Mouse (Mus musculus): ENCODE data around the gene Suco. TPM values are rescaled to one million over a fixed set of nuclear protein-coding genes. Genes with fewer than 3 reads are reported as not detected.
A peak's percentile ranks its signal among the peaks of the same experiment; 100 is the strongest.

The Suco gene
- total and polyA plus RNA-seq, 3 experiments: 1.5 to 48.0 (median 38.8) TPM

DNA sequence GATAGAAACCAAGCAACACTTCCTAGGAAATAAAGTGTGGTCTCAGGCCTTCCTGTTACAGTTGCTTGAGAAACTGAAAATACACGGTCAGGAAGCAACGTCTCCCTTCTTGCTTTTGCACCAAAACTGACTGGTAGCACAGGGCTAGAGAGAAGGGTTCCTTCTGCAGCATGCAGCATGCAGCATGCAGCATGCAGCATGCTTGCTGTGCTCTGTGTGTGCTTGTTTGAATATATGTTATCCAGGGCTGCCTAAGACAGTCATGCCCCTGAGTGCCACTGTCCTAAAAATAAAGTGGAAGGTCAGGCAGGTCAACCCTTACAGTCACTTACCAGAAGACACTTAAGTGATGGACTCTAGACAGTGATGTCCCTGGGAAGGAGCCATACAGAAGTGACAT lies 17.6 kb upstream of the Suco start:
- DNase-seq: no peak

DNA sequence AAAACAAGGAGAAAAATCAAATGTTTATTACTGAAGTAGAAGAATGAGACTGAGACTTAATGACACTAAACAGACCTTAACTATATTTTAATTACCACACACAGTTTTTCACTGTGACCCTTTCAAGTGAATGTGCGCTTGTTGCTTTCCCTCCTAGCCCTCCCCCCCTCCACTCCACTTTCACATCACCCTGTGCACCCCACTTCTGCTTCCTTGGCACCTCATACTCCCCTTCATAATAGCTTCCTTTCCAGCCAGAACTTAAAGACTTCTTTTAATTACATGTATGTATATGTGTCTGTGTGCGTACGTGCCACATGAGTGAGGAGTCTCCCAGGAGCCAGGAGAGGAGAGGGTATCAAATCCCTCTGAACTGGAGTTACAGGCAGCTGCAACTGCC lies 12.3 kb upstream of the Suco start:
- DNase-seq: no peak

DNA sequence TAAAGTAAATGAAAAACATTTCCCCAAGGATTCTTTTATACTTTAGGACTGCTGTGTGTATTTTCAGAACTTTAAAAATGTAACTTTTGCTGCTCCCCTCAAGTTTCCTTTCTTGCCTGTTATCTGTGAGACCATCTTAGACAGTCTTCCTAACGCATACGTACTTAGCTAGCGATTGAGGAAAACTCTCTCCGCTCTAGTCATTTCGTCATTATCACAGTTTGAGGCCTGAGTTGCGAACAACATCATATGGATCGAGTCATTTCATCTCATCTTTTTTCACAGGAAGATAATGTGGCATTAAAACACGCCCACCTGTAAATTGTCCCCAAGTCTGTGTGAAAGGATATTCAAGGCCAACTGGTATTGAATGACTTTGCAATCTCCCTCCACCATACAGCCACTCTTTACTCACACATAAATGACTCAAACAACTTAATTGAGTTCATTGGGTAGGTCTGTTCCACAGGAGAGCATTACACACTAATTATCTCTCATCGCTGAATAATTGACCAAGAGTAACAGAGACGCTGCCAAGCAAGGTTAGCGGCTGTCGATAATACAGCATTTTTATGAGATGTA lies 11.3 kb upstream of the Suco start:
- no peak for DNase-seq

GRCm38 (mm10) chr1:161885762-161886161 lies 9.3 kb upstream of the Suco start:
- DNase-seq: no peak

DNA sequence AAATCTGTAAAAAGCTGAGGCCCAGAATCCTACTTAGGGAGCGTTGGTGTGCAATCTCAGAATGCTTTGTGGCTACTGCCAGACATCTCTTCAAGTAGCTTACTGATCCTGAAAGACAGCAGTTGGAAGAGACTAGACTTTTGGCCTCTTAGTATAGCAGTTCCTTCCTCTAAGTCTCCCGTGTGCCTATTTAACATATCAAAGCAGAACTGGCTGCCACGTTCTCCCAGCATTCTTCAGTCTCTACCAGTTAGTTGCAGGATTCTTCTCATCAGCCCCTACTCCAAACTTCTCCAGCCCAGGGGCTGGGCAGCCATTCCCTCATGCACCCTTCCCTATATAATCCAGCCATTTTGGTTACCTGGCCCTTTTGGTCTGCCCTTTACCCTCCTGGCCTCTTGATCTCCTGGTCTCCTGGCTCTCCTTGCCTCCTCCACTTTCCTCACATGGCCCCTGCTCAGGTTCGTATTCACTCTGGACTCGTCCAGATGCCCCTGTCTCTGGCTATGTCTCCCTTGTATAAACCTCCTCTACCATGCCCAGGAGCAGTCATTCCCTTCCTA lies 1.2 kb upstream of the Suco start:
- DNase-seq: peak; percentile 3

- DNase-seq: no peak
These were observed 553 bp downstream of the Suco start for GRCm38 (mm10) chr1:161875706-161876552.

- no peak for DNase-seq
These were observed 7.1 kb downstream of the Suco start for GRCm38 (mm10) chr1:161869422-161869821.

GRCm38 (mm10) chr1:161868413-161868812 lies 8.1 kb downstream of the Suco start:
- DNase-seq: peak; percentile 14

GRCm38 (mm10) chr1:161863742-161864141 lies 12.7 kb downstream of the Suco start:
- no peak for DNase-seq

GRCm38 (mm10) chr1:161859248-161859647 lies 17.2 kb downstream of the Suco start:
- no peak for DNase-seq

GRCm38 (mm10) chr1:161826677-161827076 lies 49.8 kb downstream of the Suco start:
- no peak for DNase-seq

DNA sequence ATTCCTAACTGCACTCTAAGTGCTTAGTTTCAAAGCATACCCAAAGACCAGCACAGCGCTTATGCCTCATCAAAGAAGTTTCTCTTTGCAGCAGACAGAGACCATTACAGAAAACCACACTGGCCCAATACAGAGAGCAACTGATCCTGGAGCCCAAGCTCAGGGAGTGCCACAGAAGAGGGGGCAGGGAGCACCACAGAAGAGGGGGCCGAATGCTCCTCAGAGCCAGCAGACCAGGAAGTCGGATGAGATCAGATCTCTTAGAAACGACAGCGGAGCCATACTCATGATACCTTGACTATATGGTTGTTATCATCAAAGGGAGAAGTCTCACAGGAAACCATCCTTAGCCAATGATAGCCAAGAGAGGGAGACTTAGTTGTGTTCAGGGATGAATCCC lies 67.1 kb downstream of the Suco start:
- DNase-seq: no peak

GRCm38 (mm10) chr1:161808980-161809379 lies 67.5 kb downstream of the Suco start:
- no peak for DNase-seq

GRCm38 (mm10) chr1:161804541-161804971 lies 71.9 kb downstream of the Suco start:
- no peak for DNase-seq

- DNase-seq: no peak
These were observed 75.2 kb downstream of the Suco start for GRCm38 (mm10) chr1:161801321-161801720.

DNA sequence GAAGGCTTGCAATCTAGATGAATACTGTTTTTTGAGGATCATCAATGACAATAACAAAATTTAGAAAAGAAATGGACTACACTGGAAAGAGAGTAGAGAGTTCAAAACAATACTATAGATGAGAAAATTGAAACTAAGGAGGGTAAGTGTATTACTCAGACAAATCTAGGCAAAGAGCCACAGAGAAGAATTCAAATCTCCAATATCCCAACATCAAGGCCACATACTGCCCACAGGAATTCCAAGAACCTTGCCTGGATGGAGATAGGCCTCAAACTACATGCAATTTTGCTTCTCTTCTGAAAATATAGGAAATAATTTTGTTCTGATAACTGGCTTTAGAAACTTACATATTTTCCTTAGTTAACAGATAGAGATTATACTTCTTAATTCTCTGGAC lies 76.2 kb downstream of the Suco start:
- no peak for DNase-seq

DNA sequence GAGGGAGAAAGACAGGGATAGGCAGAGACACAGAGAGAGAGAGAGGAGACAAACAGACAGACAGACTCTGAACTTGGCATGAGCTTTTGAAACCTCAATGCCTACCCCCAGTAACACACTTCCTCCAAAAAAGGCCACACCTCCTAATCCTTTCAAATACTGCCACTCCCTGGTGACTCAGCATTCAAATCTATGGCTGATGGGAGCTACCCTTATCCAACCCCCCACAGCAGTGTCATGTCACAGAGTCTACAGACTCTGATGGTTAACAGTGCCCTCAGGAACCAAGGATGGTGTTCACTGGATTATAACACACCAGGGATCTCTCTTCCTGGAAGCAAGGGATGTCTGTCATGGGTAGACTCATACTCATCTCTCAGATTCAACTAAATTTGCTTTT lies 76.7 kb downstream of the Suco start:
- no peak for DNase-seq

GRCm38 (mm10) chr1:161798866-161799265 lies 77.6 kb downstream of the Suco start:
- DNase-seq: no peak

- no peak for DNase-seq
These were observed 81.9 kb downstream of the Suco start for GRCm38 (mm10) chr1:161794447-161795211.

DNA sequence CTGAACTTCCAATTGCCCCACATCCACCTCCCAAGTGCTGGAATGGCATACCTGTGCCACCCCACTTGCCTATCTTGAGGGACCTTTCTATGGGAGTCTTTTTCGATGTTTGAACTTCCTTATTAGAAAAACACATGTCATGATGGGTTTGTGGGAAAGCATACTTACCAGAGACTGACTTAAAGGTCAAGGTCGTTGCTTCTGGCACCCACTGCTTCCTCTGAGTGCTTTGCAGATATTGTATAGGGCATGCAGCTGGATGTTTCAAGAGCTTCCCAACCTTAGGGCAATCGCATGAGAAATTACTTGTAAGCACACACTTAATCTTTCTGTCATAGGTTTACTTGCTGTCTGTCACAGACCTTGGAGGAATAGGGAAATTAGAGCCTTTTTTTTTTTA lies 83.2 kb downstream of the Suco start:
- no peak for DNase-seq

GRCm38 (mm10) chr1:161792687-161792969 lies 83.9 kb downstream of the Suco start:
- DNase-seq: no peak

- DNase-seq: no peak
These were observed 84.4 kb downstream of the Suco start for GRCm38 (mm10) chr1:161791854-161792686.

Data from adrenal gland, adult 2 months (tissue).